Mouse (Mus musculus) adrenal gland, adult 10 weeks (tissue): ENCODE measurements around the gene Foxd3. TPM values are rescaled to one million over a fixed set of nuclear protein-coding genes. Genes with fewer than 3 reads are reported as not detected.

Experiments
- polyA plus RNA-seq: library from polyadenylated mRNA; stranded (reverse); fragments of 350-450 nt; fragmentation: Illumina TruSeq; extraction: RNeasy Lipid Tissue Mini Kit (QIAGEN cat#74804); gene quantifications from one replicate; pipeline ENCODE4 v1.2.3, GENCODE M21; 2014; ENCODE audit warnings: low read depth, low replicate concordance

The Foxd3 gene
- 0.35 TPM for polyA plus RNA-seq

GRCm38 (mm10) chr4:99655937-99656604 is at the start of gene Foxd3:
Foxd3 (plus strand) TSS chr4:99656299.

Other genes with a start within 250 kb of the Foxd3 start
- 18.9 TPM for gene Alg6, start 59.4 kb downstream of the Foxd3 start, polyA plus RNA-seq
- 11.7 TPM for gene Efcab7, start 172.9 kb downstream of the Foxd3 start, polyA plus RNA-seq